Mouse (Mus musculus): Measurements from ENCODE around the gene Atm.

Gene Atm

GRCm38 (mm10) chr9:53536558-53537320 lies at the start of gene Atm, which contains the start of gene Npat:
Atm (minus strand) TSS chr9:53536740.
Npat (plus strand) TSS chr9:53537047.
- DNase-seq (ENCODE audit: low read depth, low spot score), result peak; percentile 99

DNA sequence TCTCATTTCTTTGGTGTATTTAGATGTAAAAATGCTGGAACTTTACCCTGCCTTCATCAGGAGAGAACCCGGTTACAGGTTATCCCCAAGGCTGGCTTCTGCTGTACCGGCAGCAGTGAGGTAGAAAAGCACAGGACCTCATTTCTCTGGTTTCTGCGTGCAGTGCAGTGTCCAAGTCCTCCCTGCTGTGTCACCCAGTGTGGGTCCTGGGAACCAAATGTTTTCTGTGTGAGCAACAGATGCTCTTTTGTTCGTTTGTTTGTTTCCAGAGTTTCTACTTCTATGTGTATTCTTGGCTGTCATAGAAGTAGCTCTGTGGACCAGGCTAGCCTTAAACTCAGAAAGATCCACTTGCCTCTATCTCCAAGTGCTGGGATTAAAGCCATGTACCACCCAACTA lies 45.3 kb upstream of the Atm start:
- DNase-seq (ENCODE audit: low read depth, low spot score), result no peak

GRCm38 (mm10) chr9:53575721-53576120 lies 39.2 kb upstream of the Atm start:
- DNase-seq (ENCODE audit: low read depth, low spot score), result no peak

- no peak for DNase-seq (ENCODE audit: low read depth, low spot score)
These were observed 36.2 kb upstream of the Atm start for GRCm38 (mm10) chr9:53572516-53573307.

DNA sequence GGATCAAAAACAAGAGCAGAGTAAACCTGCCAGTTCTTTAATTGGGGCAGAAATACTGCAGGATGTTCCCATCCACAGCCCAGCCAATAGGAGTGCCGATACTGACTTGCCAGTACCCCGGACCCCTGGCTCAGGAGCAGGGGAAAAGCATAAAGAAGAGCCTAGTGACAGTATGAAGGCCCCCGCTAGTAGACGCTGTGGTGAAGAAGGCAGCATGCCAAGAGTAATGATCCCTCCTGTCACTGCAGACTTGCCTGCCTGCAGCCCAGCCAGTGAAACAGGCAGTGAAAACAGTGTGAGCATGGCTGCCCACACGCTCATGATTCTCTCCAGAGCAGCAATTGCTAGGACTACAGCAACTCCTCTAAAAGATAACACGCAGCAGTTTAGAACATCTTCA lies 34.1 kb upstream of the Atm start:
- DNase-seq (ENCODE audit: low read depth, low spot score), result no peak

DNA sequence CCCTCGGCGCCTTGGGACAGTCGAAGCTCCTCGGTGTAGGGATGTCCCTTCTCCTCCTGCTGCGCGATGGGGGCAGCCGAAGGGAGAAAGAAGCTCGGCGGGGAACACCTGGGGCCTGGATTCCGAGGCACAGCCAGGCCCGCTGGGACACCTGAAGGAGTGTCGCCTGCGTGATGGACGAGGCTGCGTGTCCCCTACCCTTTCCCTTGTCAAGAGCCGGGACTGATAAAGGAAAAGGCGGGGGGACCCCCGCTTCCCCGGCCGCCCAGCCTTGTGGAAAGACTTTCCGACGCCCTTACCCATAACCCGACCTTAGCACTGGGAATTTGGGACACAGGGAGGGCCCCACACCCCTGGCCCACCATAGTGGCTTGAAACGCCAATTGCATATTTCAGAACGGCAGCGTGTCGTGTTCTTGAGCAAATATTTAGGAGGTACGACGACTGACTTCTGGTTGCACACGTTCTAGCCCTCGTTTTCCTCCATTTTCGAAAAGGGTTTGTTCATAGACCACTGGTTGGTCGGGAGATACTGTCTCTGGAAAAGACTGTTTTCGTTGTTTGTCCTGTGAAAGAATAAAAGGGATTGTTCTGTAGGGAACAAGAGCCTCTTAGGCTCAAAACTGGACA lies 911 bp upstream of the Atm start:
- peak; percentile 20 for DNase-seq (ENCODE audit: low read depth, low spot score)

DNA sequence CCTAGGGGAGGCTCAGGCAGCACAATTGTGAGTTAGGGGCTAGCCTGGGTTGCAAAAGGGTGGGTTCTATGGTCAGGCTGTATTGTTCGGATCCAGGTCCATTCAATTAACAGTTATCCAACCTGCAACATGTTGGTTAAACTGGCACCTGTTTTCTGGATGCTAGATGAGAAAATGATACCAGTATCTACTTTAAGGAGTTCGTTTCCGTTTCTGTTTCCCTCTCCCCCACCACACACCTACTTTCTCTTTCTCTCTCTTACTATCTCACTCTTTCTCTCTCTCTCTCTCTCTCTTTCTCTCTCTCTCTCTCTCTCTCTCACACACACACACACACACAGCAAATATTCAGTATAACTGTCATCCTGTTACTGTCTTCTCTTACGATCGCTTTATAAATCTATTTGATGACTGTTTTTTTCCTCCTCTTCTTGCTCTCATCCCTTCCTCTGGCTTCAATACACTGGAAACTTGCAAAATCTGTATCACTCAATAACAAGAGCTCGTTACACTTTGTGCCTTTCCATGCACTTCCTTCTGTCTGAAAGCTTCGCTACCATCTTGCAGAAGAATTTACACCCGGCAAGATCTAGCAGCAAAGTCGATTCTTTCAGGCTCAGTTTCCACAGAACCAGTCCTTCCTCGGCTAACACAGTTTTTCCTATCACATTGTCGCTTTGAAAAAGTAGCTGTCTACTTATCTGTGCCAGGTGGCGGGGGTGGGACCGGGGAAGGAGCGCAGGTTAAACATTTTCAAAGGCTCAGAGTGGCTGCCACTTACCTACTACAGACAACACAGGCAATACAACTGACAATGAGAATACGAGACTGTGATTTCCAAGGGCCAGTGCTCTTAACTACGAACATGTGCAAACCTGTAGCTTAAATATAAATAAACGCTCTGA lies 872 bp downstream of the Atm start:
- peak; percentile 21 for DNase-seq (ENCODE audit: low read depth, low spot score)

DNA sequence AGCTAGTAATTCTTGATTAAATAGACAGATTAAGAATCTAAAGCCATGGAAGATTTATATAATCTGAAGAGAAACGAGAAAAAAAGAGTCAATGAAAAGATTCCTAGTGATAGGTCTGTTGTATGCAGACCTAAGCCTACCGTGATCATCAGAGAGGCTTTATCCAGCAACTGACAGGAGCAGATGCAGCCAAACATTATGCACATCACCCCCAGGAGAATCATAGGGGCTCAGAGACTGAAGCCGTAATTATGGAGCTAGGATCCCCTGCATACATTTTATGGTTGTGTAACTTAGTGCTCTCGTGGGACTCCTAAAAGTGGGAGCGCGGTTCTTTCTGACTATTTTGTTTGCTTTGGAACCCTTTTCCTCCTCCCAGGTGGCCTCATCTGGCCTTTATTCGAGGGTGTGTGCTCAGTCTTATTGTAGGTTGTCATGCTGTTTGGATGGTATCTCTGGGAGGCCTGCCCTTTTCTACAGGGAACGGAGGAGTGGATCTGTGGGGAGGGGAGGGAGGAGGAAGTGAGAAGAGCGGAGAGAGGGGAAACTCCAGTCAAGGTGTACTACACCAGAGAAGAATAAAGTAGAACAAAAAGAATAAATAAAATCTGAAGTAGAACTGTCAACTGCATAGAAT lies 19.0 kb downstream of the Atm start:
- no peak for DNase-seq (ENCODE audit: low read depth, low spot score)

DNA sequence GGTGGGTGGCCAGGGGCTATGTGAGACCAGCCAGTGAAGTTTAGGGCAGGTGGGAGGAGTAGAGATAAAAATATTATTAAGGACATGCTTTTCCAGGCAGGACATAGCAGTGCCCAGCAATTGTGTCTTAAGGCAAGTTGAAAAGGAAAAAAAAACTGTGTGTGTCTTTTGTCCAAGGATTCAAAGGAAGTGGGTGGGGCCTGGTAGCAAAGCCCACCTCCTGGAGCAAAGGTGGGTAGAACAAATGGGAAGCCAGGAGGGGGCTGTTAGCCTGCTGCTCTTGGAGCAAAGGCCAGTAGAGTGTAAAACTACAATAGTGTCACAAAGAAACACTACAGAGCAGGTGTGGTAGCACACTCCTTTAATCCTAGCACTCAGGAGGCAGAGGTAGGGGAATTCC lies 22.4 kb downstream of the Atm start:
- DNase-seq (ENCODE audit: low read depth, low spot score), result no peak

DNA sequence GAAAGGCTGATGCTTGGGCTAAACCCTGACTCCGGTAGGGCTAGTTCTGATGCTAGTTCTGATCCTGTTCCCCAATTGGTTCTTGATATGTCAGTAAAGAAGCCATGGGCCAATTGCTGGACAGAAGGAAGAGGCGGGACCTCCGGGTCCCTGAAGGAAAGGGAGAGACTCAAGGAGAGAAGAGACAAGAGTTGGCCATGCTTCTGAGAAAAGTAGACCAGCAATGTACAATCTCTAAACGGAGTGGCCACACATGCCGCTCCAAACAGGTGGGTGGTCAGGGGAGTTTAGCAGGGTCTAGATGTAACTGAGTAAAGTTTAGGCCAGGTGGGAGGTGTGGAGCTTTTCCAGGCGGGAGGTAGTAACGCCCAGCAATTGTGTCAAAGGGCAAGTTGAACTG lies 28.5 kb downstream of the Atm start:
- no peak for DNase-seq (ENCODE audit: low read depth, low spot score)

DNA sequence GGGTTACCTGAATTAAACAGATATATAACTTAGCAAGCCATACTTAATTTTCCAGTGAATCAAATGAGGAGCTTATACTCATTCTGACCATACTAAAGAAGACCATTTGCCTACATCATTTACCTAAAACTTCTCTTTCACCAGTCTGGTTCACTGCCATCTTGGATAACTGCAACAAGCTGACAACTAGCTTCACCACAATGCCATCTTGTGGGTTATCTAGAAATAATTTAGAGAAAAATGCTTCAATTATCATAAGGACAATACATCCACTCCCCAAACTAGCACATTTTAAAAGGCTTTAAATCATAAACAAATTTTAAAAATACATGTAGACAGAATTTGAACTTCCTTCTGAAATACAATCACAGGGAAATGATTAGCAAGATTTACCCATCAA lies 50.7 kb downstream of the Atm start:
- no peak for DNase-seq (ENCODE audit: low read depth, low spot score)

- no peak for DNase-seq (ENCODE audit: low read depth, low spot score)
These were observed 63.6 kb downstream of the Atm start for GRCm38 (mm10) chr9:53472806-53473518.

GRCm38 (mm10) chr9:53452038-53452437 lies 84.5 kb downstream of the Atm start:
- DNase-seq (ENCODE audit: low read depth, low spot score), result no peak

- DNase-seq (ENCODE audit: low read depth, low spot score), result no peak
These were observed 85.9 kb downstream of the Atm start for GRCm38 (mm10) chr9:53450609-53451008.

DNA sequence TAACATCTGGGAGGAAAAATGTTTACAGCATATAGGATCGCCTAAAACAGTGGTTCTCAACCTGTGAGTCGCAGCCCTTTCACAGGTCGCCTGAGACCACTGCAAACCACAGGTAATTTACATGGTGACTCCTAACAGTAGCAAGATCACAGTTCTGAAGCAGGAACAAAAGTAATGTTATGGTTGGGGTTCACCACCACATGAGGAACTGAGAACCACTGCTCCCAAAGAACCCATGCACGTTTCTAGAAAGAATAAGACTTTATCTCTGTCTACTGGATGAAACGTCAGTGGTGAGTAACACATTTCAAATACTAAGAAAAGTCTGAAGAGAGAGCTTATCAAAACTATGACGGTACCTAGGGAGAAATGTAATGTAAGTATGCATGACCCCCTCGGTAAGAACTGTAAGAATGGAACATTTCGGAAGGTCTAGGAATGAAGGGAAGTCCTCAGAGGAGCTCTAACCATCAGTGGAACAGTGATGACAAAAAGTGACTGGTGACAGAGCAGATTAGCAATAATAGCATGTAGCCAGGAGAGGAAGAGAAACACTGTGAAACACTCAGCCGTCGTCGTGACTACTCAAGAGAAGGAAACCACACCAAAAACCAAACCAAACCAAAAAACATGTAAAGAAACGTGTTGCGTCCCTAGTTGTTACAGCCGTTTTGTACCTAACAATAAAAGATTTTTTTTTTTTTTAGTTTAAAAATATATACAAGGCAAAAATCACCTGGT lies 100.5 kb downstream of the Atm start:
- no peak for DNase-seq (ENCODE audit: low read depth, low spot score)

- DNase-seq (ENCODE audit: low read depth, low spot score), result no peak
These were observed 108.9 kb downstream of the Atm start for GRCm38 (mm10) chr9:53427638-53428037.

DNA sequence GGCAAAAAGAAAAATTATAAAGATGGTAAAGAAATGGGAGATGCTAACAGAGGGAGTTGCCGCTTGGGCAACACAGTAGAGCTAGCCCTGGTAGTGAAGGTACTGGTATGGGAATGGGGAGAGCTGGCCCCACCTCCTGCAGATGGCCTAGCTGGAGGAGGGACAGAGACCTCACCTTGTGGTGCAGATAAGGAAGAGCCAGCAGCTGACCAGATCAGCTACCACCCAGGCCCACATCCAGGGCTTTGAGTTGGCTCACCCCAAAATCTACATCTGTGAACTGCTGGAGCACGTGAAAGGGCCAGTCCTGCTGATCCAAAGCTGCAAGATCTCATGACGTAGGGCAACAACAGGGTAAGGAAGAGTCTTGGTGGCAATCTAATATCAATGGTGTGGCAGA lies 109.8 kb downstream of the Atm start:
- DNase-seq (ENCODE audit: low read depth, low spot score), result no peak

GRCm38 (mm10) chr9:53422133-53422896 lies 114.2 kb downstream of the Atm start:
- DNase-seq (ENCODE audit: low read depth, low spot score), result peak; percentile 47

GRCm38 (mm10) chr9:53409427-53409826 lies 127.1 kb downstream of the Atm start:
- no peak for DNase-seq (ENCODE audit: low read depth, low spot score)
